Mouse (Mus musculus) E14TG2a.4 (cell line): ENCODE data around the gene Iqgap2.

Experiments
- CTCF ChIP-seq: conservative IDR thresholded peaks from 2 replicates; pipeline ENCODE4 v1.5.1; 2014; ENCODE audit warnings: low read length
- POU5F1 ChIP-seq: IDR thresholded peaks from 2 replicates; pipeline ENCODE4 v1.6.1; 2014; ENCODE audit warnings: low read length, borderline replicate concordance

- no peak for TF ChIP-seq CTCF
- TF ChIP-seq POU5F1, result no peak
These were observed 116.6 kb downstream of the Iqgap2 start for GRCm38 (mm10) chr13:95774966-95775696.
